20 mouse cellular contexts compared by ENCODE assay signal in the genomic region with DNA sequence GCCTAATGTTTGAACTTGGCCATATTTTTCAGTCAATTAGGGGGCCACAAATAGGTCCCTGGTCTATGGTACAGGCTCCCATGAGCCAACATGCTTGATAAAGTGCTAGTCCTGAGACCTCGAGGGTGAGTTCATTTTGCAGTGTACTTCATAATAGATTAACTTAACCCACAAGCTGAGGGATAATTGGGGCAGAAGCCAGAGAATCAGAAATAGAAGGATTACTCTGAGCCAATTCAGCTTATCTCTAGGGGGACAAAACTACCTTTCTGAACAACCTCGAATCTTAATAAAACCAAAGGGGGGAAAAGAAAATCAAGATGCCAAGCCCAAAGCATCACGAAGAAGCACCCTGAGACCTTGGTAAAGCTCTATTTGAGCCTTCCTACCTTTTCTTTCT. TPM values are rescaled to one million over a fixed set of nuclear protein-coding genes. Genes with fewer than 3 reads are reported as not detected.
DNase-seq lines count a peak whose midpoint lies in the region; TF ChIP-seq lines count a peak whose summit lies in the region.
"Had no signal": no experiment of that assay in that cellular context is flagged by ENCODE, and none has a peak within 500 bp of the region (broad histone marks: within the 10 kb centered on the region; RNA-seq: fewer than 3 reads in every experiment).

No protein-coding gene starts in this region.

- H3K27me3 ChIP-seq in cerebellum, adult 2 months (ENCODE audit: control insufficient read depth, insufficient read depth, low read length), result no peaks in the 10 kb centered on the region
- H3K27me3 ChIP-seq: embryonic facial prominence, embryonic 13.5 days; forebrain, embryonic 13.5 days; forebrain, embryonic 15.5 days; Patski had no signal

- TF ChIP-seq CTCF in cerebellum, adult 2 months (IDR thresholded peaks at IDR 0.05; ENCODE audit: borderline replicate concordance, insufficient read depth, low read depth, low read length), result no peak

- TF ChIP-seq POLR2A in cerebellum, adult 2 months (IDR thresholded peaks at IDR 0.05; ENCODE audit: borderline replicate concordance, insufficient read depth, low read length), result no peak

- no peak for DNase-seq in cerebellum, adult 2 months
- no peak for DNase-seq in cerebellum, adult 8-10 months
- DNase-seq in cerebellum, postnatal 10 days, result peak; percentile 30 to 59
- no peak for DNase-seq in cerebellum, postnatal 36 days
- peak; percentile 68 for DNase-seq in heart, adult 11 months
- DNase-seq in heart, adult 8-10 months (ENCODE audit: low spot score), result no peak
- DNase-seq: adrenal gland, adult 8-10 months; adrenal gland, postnatal 14 days; adrenal gland, postnatal 36 days; B cell, adult 2 months; forebrain, postnatal 0 days had no signal

- WGBS in cerebellum, adult 2 months, result 44% methylated on average over 3 of the region's 3 CpGs

- H3K4me1 ChIP-seq in cerebellum, adult 2 months (ENCODE audit: control insufficient read depth, insufficient read depth, low read length), result peaks cover 31% of the 10 kb centered on the region

- no peak overlapping the region for H3K4me3 ChIP-seq in cerebellum, adult 2 months (replicated peaks; ENCODE audit: insufficient read depth, low read depth, low read length)
- H3K4me3 ChIP-seq: embryonic facial prominence, embryonic 13.5 days; forebrain, embryonic 13.5 days; forebrain, embryonic 15.5 days had no signal

- H3K27ac ChIP-seq in cerebellum, adult 2 months (ENCODE audit: insufficient read depth, low read length), result peak overlapping the region; percentile 9; the same call in 1 of the 2 replicates
- H3K27ac ChIP-seq: embryonic facial prominence, embryonic 13.5 days; forebrain, embryonic 13.5 days; forebrain, embryonic 15.5 days had no signal

RNA-seq across cellular contexts. Expression of a gene that starts 31.9 kb away (rescaled TPM):
- 95.8 and 99.2 TPM in 2 replicates for polyA plus RNA-seq in cerebellum, adult 2 months (2012; rRNA removed)
- 100 to 1,000 TPM; 162 to 263 (median 197) TPM for total RNA-seq in heart, adult 8-10 months (2022)

RNA-seq across cellular contexts. Expression of a gene that starts 42.5 kb away (rescaled TPM):
- 0.23 and 0.41 TPM in 2 replicates for polyA plus RNA-seq in cerebellum, adult 2 months (2012; rRNA removed)
- not detected for total RNA-seq in heart, adult 8-10 months (2022)
- total RNA-seq: CH12.LX; forebrain, postnatal 0 days; G1E had no signal
- polyA plus RNA-seq: activated CD4-positive, CD25-positive, alpha-beta regulatory T cell, adult 4 months; cortical plate, adult 2 months; embryonic facial prominence, embryonic 11.5 days; forebrain, postnatal 0 days; G1E had no signal

Comparison
In these comparisons a context has a peak if more than half of its experiments do, and no peak if none do; other contexts are left out.
1. DNase-seq: peak in cerebellum, postnatal 10 days (2 of 2) and heart, adult 11 months (single experiment); none in cerebellum, adult 2 months (0 of 2), cerebellum, adult 8-10 months (single experiment), cerebellum, postnatal 36 days (0 of 2) and heart, adult 8-10 months (single experiment).